Mouse (Mus musculus) liver, embryonic 15.5 days (tissue): ENCODE results near the gene Ccnd3. TPM values are rescaled to one million over a fixed set of nuclear protein-coding genes. Genes with fewer than 3 reads are reported as not detected.

Experiments
- ATAC-seq: fragments of 200-750 bp; cut with Nextera tagmentation; 2 replicates; pipeline ENCODE4 v1.8.0; 2017; ENCODE audit warnings: moderate number of reproducible peaks, mild to moderate bottlenecking, moderate library complexity; ENCODE audit not compliant: insufficient read depth
- H3K27ac ChIP-seq: fragments of 300-500 bp; sonication (generic); replicated peaks from 2 replicates; pipeline ENCODE4 v1.5.1; 2015; ENCODE audit warnings: mild to moderate bottlenecking, inconsistent platforms
- H3K27me3 ChIP-seq: fragments of 300-500 bp; sonication (generic); 2 replicates; pipeline ENCODE4 v1.6.1; 2015; ENCODE audit warnings: mild to moderate bottlenecking, inconsistent platforms
- H3K36me3 ChIP-seq: fragments of 300-500 bp; sonication (generic); replicated peaks from 2 replicates; pipeline ENCODE4 v1.6.1; 2015; ENCODE audit warnings: moderate library complexity, mild to moderate bottlenecking, inconsistent platforms
- H3K4me1 ChIP-seq: fragments of 300-500 bp; sonication (generic); replicated peaks from 2 replicates; pipeline ENCODE4 v1.6.1; 2015; ENCODE audit warnings: inconsistent platforms
- H3K4me2 ChIP-seq: fragments of 300-500 bp; sonication (generic); 2 replicates; pipeline ENCODE4 v1.6.1; 2015; ENCODE audit warnings: moderate library complexity, mild to moderate bottlenecking, inconsistent platforms
- H3K4me3 ChIP-seq: fragments of 300-500 bp; sonication (generic); replicated peaks from 2 replicates; pipeline ENCODE4 v1.5.1; 2015; ENCODE audit warnings: mild to moderate bottlenecking, inconsistent platforms
- H3K9ac ChIP-seq: fragments of 300-500 bp; sonication (generic); 2 replicates; pipeline ENCODE4 v1.6.1; 2015; ENCODE audit warnings: moderate library complexity, mild to moderate bottlenecking, inconsistent platforms
- H3K9me3 ChIP-seq: fragments of 300-500 bp; sonication (generic); replicated peaks from 2 replicates; pipeline ENCODE4 v1.6.1; 2016; ENCODE audit warnings: inconsistent platforms
- WGBS: fragments of 180-500 bp; shearing (Covaris S2); methylation state at CpG from one replicate; pipeline ENCODE4 v1.1.7; 2015; ENCODE audit warnings: mixed read lengths; ENCODE audit not compliant: insufficient replicate concordance; 5-methylcytosine and 5-hydroxymethylcytosine counted together
- polyA plus RNA-seq: library from polyadenylated mRNA; unstranded; fragments of >200 nt; fragmentation: Nextera tagmentation; extraction: Ambion mirVana; gene quantifications from 2 replicates; pipeline ENCODE4 v1.2.1, GENCODE M21; 2015

Gene Ccnd3
- polyA plus RNA-seq, 1 experiment from 2014 or later: 422 TPM

DNA sequence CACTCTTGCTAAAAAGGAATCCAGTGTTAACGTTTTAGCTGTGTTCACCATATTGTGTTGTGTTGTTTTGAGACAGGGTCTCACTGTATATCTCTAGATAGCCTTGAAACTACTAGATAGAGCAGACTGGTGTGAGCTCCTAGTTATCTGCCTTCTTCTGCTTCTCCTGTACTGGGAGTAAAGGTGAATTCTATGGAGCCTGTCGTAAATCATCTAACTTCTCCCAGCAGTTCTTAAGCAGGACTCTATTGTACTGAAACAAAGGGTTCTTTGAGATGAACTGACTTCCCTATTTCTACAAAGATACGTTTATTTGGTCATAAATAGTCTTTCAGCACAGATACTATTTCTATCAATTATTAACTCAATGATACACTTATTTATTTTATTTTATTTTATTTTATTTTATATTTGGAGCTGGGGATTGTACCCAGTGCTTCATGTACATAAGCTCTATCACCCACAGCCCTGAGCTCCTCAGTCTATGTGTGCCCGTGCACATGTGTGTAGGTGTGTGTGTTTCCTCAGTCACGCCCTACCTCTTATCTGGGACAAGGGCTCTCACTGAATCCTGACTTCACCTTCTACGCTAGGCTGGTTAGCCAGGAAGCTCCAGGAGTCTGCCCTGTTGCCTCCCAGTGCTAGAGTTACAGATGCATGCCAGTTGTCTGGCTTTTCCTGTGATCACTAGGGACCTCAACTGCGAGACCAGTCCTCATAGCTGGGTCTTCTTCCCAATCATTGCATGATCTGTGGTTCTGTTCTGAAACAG is 129.3 kb downstream of the Ccnd3 start:
- Histone ChIP-seq H3K9ac (no peak overlapping the region), H3K27me3 (no peaks in the 10 kb centered on the region), H3K36me3 (peaks cover 24% of the 10 kb centered on the region), H3K27ac (peak overlapping the region; percentile 38), H3K9me3 (no peaks in the 10 kb centered on the region), H3K4me2 (no peak overlapping the region), H3K4me1 (peaks cover 42% of the 10 kb centered on the region), H3K4me3 (no peak overlapping the region)
- ATAC-seq: no peak
- 56% methylated on average over 7 of the region's 7 CpGs for WGBS

GRCm38 (mm10) chr17:47642992-47643391 is 138.1 kb downstream of the Ccnd3 start:
- no peaks in the 10 kb centered on the region for H3K9me3 ChIP-seq
- no peak for ATAC-seq
- H3K27ac ChIP-seq: no peak overlapping the region
- H3K9ac ChIP-seq: no peak overlapping the region
- WGBS: 74% methylated on average over 2 of the region's 2 CpGs
- peaks cover 3% of the 10 kb centered on the region; the same call in 1 of the 2 replicates for H3K4me1 ChIP-seq
- H3K27me3 ChIP-seq: no peaks in the 10 kb centered on the region
- H3K4me2 ChIP-seq: no peak overlapping the region
- no peaks in the 10 kb centered on the region for H3K36me3 ChIP-seq
- no peak overlapping the region for H3K4me3 ChIP-seq

DNA sequence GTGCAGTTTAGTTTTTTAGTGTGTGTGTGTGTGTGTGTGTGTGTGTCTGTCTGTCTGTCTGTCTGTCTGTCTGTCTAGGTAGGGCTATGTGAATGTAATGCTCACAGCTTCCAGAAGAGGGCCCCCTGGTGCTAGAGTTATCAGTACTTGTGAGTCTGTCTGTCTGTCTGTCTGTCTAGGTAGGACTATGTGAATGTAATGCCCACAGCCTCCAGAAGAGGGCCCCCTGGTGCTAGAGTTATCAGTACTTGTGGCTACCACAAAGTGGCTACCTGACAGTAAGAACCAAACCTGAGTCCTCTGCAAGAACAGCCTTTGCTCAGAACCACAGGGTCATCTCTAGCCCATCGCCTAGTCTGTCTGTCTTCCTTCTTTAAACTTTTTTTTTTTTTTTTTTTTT is 141.8 kb downstream of the Ccnd3 start:
- Histone ChIP-seq H3K9me3 (no peaks in the 10 kb centered on the region), H3K27me3 (no peaks in the 10 kb centered on the region), H3K9ac (no peak overlapping the region), H3K4me1 (peaks cover 7% of the 10 kb centered on the region; the same call in 1 of the 2 replicates), H3K27ac (no peak overlapping the region; the same call in 1 of the 2 replicates), H3K36me3 (peaks cover 15% of the 10 kb centered on the region), H3K4me3 (no peak overlapping the region), H3K4me2 (no peak overlapping the region)
- peak; percentile 58; the same call in 1 of the 2 replicates for ATAC-seq
- 79% methylated on average over 1 of the region's 1 CpGs for WGBS

DNA sequence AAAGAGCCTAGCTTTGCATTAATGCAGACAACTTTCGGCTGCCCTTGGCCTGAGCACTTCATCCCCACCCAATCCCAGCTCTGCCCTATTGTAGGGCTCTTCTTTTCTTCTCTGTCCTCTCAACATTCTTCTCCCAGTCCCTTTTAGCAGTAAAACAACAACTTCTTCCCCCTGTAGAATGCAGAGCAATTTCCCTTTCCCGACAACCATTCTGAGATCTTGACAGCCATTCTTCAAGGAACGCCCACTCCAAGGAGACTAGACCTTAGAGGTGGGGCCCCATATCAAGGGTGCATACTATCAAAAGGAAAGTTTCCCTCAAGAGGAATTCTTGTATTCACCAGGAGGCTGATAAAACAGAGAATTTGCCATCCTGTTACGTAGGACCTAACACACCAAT is 144.1 kb downstream of the Ccnd3 start:
- Histone ChIP-seq H3K4me2 (no peak overlapping the region), H3K9me3 (no peaks in the 10 kb centered on the region), H3K4me3 (no peak overlapping the region), H3K4me1 (peaks cover 7% of the 10 kb centered on the region; the same call in 1 of the 2 replicates), H3K27ac (no peak overlapping the region), H3K36me3 (peaks cover 30% of the 10 kb centered on the region), H3K9ac (no peak overlapping the region), H3K27me3 (no peaks in the 10 kb centered on the region)
- 63% methylated on average over 4 of the region's 4 CpGs for WGBS
- no peak for ATAC-seq

Other genes starting within 250 kb of the Ccnd3 start
- 37.0 and 39.2 TPM in 2 replicates for gene Mrps10, start 136.2 kb upstream of the Ccnd3 start, polyA plus RNA-seq
- 0.15 and 0.22 TPM in 2 replicates for gene Guca1b, start 119.7 kb upstream of the Ccnd3 start, polyA plus RNA-seq
- 0.90 and 1.2 TPM in 2 replicates for gene Guca1a, start 104.5 kb upstream of the Ccnd3 start, polyA plus RNA-seq
- gene AI661453, start 68.4 kb upstream of the Ccnd3 start, polyA plus RNA-seq: 0.51 and 0.62 TPM in 2 replicates
- gene 1700001C19Rik, start 67.7 kb upstream of the Ccnd3 start, polyA plus RNA-seq: 1.4 and 1.7 TPM in 2 replicates
- gene Taf8, start 2.8 kb upstream of the Ccnd3 start, polyA plus RNA-seq: 14.7 and 15.2 TPM in 2 replicates
- 16.5 and 18.0 TPM in 2 replicates for gene Bysl, start 106.4 kb downstream of the Ccnd3 start, polyA plus RNA-seq
- gene Med20, start 106.5 kb downstream of the Ccnd3 start, polyA plus RNA-seq: 21.6 and 26.0 TPM in 2 replicates
- gene Gm20517, start 106.5 kb downstream of the Ccnd3 start, polyA plus RNA-seq: 2.1 and 2.4 TPM in 2 replicates
- gene Usp49, start 125.6 kb downstream of the Ccnd3 start, polyA plus RNA-seq: 2.8 and 3.7 TPM in 2 replicates
- gene Tomm6, start 183.3 kb downstream of the Ccnd3 start, polyA plus RNA-seq: 193 and 205 TPM in 2 replicates
- gene Frs3, start 184.0 kb downstream of the Ccnd3 start, polyA plus RNA-seq: 1.5 and 1.6 TPM in 2 replicates
- gene Gm21981, start 189.4 kb downstream of the Ccnd3 start, polyA plus RNA-seq: 0.07 TPM in 1 of 2 replicates, not detected in the other
- gene Prickle4, start 189.7 kb downstream of the Ccnd3 start, polyA plus RNA-seq: not detected in 2 replicates
- gene Pgc, start 221.8 kb downstream of the Ccnd3 start, polyA plus RNA-seq: not detected in 2 replicates
- gene Tfeb, start 232.0 kb downstream of the Ccnd3 start, polyA plus RNA-seq: 4.6 and 5.3 TPM in 2 replicates